Mouse (Mus musculus) spleen, postnatal 10 days (tissue): ENCODE results near the gene Cbwd1.
"Not testable (repeated sequence)": the region's sequence is repeated elsewhere in the genome, so short reads cannot be mapped to it uniquely, and the experiment has no call there.

ENCODE experiments used
- DNase-seq, 2 experiments: peaks; one replicate each; pipeline ENCODE4 v3.0.0; 2021 to 2022; ENCODE audit warnings: low spot score in 2 of 2

Cbwd1 gene

GRCm38 (mm10) chr19:24897006-24897895, 64.2 kb downstream of the Cbwd1 start:
- no peak for DNase-seq

DNA sequence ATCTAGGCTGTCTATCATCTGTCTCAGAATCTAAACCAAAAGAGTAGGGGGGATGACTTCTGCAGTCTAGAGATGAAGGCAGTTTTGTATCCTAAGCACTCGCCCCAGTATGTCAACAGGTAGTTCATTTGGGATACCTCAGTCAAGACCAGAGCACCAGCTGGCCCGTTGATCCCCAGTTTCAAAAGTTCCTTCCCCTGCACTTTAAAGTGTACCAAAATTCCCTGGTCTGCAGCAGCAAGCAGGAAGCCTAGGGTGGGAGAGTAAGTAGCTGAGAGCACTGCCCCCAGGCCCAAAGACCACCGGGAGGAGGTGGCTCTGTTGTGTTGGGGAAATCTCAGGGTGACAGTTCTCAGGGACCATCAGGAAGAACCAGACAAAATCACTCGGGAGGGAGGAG, 64.9 kb downstream of the Cbwd1 start:
- DNase-seq: no peak

GRCm38 (mm10) chr19:24886888-24887287, 74.5 kb downstream of the Cbwd1 start:
- no peak for DNase-seq

DNA sequence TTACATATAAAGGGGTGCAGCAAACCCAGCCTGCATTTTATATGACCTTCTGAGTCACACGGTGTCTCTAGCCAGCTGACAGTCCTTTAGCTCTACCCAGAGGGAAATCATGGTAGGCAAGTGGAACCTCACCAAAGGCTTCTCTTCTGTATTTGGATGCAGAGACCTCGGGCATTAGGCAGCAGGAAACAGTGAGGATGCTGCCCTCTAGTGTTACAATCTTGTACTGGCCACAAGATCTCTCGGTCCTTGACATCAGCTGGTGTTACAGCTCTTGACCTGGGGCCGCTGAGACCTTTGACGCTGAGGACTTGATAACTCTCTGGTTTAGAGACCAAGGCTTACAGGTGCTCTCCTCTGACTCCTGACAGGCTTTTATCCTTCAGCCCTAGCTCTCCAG, 75.9 kb downstream of the Cbwd1 start:
- DNase-seq: peak; percentile 10 to 46

- DNase-seq: no peak
These were observed 80.2 kb downstream of the Cbwd1 start for GRCm38 (mm10) chr19:24881237-24881636.

DNA sequence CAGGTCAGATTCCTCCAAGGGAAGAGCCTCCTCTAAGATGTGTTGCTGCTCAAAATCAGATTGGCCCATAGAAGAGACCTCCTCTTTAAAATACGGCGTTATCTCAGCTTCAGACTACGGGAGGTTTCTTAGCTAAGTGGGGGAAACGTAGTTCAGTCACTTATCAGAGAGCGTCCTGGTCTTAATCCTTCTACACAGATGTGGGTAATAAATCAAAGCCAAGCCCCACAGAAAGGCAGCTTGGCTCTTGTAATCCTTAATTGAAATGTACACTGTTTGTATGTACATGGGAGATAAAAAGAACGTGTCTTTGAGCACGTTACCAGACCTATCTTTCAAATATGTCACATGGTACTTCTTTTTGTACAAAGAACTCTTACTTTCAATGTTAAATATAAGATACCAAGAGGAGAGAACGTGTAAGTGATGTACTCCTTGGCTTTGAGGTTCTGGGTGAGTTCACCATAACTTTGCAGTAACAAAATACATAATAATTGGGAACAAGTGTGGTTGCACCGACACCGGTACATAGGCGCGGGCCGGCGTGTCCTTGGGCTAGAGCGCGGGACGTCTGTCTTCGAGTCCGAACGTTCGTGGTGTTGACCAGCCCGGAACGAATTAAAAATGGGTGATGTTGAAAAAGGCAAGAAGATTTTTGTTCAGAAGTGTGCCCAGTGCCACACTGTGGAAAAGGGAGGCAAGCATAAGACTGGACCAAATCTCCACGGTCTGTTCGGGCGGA, 86.1 kb downstream of the Cbwd1 start, which contains the start of gene Gm10053:
Gm10053 (plus strand) TSS at position 558 of the 742 bp plus-strand sequence.
- DNase-seq: not testable (repeated sequence)

DNA sequence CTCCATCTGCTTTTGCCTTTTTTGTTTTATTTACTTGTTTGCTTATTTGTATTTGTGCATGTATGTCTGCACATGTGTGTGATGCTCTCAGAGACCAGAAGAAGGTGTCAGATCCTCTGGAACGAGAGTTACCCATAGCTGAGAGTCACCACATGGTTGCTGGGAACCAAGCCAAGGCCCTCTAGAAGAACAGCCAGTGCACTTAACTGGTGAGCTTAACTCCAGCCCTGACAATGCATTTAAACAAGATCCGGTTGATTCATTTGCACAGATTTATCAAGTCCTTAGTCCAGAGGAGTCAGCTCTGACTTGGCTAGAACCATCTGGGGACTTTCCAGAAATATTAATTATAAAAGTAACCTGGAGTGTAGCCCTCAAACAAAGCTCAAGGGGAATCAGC, 87.5 kb downstream of the Cbwd1 start:
- DNase-seq: no peak

DNA sequence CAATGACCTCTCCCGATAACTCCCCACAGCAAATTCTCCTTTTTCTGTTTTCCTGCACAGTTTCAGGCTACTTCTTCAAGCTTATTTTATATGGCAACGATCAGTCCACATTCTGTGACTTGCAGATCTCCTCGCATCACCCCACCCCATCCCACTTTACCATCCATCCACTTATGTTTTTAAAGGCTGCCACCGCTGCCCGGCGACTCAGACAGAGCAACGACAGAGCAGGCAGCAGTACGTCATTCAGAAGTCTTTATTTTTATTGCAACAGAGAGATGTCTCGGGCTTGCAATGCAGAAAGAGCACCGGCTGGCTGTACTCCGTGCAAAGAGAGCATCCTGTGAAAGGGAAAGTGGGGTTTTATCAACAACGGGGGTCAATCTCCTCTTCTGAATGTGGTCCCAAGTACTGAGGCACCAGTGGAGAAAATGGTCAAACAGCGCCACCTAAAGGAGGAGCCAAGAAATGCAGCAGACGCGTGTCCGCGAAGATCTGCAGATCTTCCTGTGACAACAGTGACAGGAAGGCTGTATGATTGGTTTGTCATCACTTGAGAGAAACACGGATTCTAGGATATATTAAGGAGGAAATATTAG, 90.3 kb downstream of the Cbwd1 start:
- DNase-seq: peak; percentile 22 to 74
